Mouse (Mus musculus): ENCODE data around the gene Vmn1r193.
"Not testable (repeated sequence)": the region's sequence is repeated elsewhere in the genome, so short reads cannot be mapped to it uniquely, and the experiment has no call there.

Gene Vmn1r193

GRCm38 (mm10) chr13:22223060-22223459 is at the start of gene Vmn1r193:
TSS of gene Vmn1r193 (minus strand) at chr13:22223160.
- not testable (repeated sequence) for DNase-seq (ENCODE audit: low spot score)

- DNase-seq (ENCODE audit: low spot score), result no peak
These were observed 48.8 kb upstream of the Vmn1r193 start for GRCm38 (mm10) chr13:22271721-22272120.

DNA sequence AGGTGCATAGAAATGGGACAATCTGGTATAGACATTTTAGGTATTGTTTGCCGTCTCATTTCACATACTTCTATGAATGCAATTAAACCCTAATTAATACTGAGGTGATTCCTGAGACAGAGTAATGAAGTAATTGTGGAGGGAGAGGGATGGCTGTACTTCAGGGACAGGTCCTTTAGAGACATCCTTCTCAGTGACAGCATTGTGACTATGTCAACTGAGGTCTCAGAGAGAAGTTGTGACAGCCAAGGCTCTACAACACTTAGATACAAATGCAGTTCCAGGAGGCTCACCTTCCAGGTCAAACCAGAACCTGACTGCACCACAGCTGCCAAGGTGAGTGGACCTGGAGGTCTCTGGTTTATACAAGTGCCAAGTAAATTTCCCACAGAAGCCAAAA is 47.3 kb upstream of the Vmn1r193 start, which contains the start of gene Vmn1r195:
TSS of gene Vmn1r195 (plus strand) at position 301 of the 400 bp plus-strand sequence.
- DNase-seq (ENCODE audit: low spot score), result not testable (repeated sequence)

GRCm38 (mm10) chr13:22243915-22244314 is 21.0 kb upstream of the Vmn1r193 start, which contains the start of gene Vmn1r194:
TSS of gene Vmn1r194 (plus strand) at chr13:22244215.
- no peak for DNase-seq (ENCODE audit: low spot score)

- DNase-seq (ENCODE audit: low spot score), result not testable (repeated sequence)
These were observed 30.2 kb downstream of the Vmn1r193 start for GRCm38 (mm10) chr13:22192756-22193155.

- no peak for DNase-seq (ENCODE audit: low spot score)
These were observed 31.9 kb downstream of the Vmn1r193 start, which contains the start of gene Vmn1r192 for GRCm38 (mm10) chr13:22191041-22191440. TSS of gene Vmn1r192 (minus strand) at chr13:22191141.

DNA sequence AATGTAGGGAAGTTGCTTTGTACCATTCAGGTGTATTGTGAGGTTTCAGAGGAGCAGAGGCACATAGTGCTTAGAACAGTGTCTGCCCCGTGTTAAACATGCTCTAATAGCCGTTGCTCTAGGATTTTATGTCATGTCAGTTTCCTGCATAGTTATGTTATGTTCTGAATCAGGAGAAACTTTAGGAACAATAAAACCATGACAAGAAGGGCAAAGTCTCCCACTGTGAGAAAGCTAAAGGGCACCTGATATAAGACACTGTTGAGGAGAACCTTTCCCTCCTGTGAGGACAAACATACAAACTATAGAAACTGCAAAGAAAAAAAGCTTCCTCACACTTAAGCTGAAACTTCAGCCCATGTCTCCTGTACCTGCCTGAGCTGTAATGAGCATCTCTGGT is 32.6 kb downstream of the Vmn1r193 start:
- no peak for DNase-seq (ENCODE audit: low spot score)

GRCm38 (mm10) chr13:22189313-22189712 is 33.6 kb downstream of the Vmn1r193 start:
- no peak for DNase-seq (ENCODE audit: low spot score)

- DNase-seq (ENCODE audit: low spot score), result no peak
These were observed 39.1 kb downstream of the Vmn1r193 start, which contains the start of gene Vmn1r191 for GRCm38 (mm10) chr13:22183869-22184268. TSS of gene Vmn1r191 (minus strand) at chr13:22183969.

DNA sequence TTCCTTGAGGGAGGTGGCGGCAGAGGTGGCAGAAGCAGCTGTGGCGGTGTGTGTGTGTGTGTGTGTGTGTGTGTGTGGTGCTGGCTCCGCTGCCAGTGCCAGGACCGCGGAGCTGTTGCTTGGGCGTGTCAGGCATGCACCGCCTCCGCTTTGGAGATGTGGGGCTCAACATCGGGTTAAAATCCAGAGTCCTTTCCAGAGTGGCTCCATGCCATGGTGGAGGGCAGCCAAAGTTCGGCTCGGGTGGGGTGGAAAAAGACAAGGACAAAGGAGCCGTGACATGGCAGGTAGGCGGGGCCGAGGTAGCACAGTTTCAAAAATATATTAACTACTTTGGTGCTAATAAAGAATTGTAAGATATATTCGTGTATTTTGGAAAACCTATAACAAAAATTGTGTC is 54.5 kb downstream of the Vmn1r193 start:
- no peak for DNase-seq (ENCODE audit: low spot score)
